Mouse (Mus musculus) limb, embryonic 11.5 days (tissue): ENCODE data around the gene Elovl6. TPM values are rescaled to one million over a fixed set of nuclear protein-coding genes. Genes with fewer than 3 reads are reported as not detected.

Experiments used
- ATAC-seq: fragments of 200-750 bp; cut with Nextera tagmentation; 2 replicates; pipeline ENCODE4 v1.8.0; 2017; ENCODE audit warnings: low read depth; ENCODE audit not compliant: insufficient number of reproducible peaks, low FRiP score, low TSS enrichment
- DNase-seq: peaks from one replicate; pipeline ENCODE4 v3.0.0-alpha.2; 2015; ENCODE audit warnings: low spot score
- H3K27ac ChIP-seq: fragments of 300-500 bp; sonication (generic); replicated peaks from 2 replicates; pipeline ENCODE4 v1.5.1; 2014; ENCODE audit warnings: low read depth, mild to moderate bottlenecking, low read length
- H3K27me3 ChIP-seq: fragments of 300-500 bp; sonication (generic); 2 replicates; pipeline ENCODE4 v1.6.1; 2014; ENCODE audit warnings: mild to moderate bottlenecking, low read length, mixed read lengths; ENCODE audit not compliant: control insufficient read depth, insufficient read depth
- H3K36me3 ChIP-seq: fragments of 300-500 bp; sonication (generic); 2 replicates; pipeline ENCODE4 v1.6.1; 2014; ENCODE audit warnings: mild to moderate bottlenecking, low read length, moderate library complexity, mixed read lengths; ENCODE audit not compliant: control insufficient read depth, insufficient read depth
- H3K4me1 ChIP-seq: fragments of 300-500 bp; sonication (generic); 2 replicates; pipeline ENCODE4 v1.6.1; 2014; ENCODE audit warnings: low read length, mixed read lengths; ENCODE audit not compliant: control insufficient read depth, insufficient read depth
- H3K4me2 ChIP-seq: fragments of 300-500 bp; sonication (generic); 2 replicates; pipeline ENCODE4 v1.6.1; 2014; ENCODE audit warnings: low read depth, mild to moderate bottlenecking, moderate library complexity; ENCODE audit not compliant: severe bottlenecking
- H3K4me3 ChIP-seq: fragments of 300-500 bp; sonication (generic); 2 replicates; pipeline ENCODE4 v1.5.1; 2014; ENCODE audit warnings: low read depth, low read length
- H3K9ac ChIP-seq: fragments of 300-500 bp; sonication (generic); 2 replicates; pipeline ENCODE4 v1.6.1; 2014; ENCODE audit warnings: mild to moderate bottlenecking, low read length
- H3K9me3 ChIP-seq: fragments of 300-500 bp; sonication (generic); 2 replicates; pipeline ENCODE4 v1.6.1; 2016; ENCODE audit warnings: low read length; ENCODE audit not compliant: control insufficient read depth
- whole genome bisulfite sequencing: fragments of 180-500 bp; shearing (Covaris S2); extraction: QIAGEN DNeasy Blood & Tissue Kit; methylation state at CpG from one replicate; pipeline ENCODE4 v1.1.7; 2014; 5-methylcytosine and 5-hydroxymethylcytosine counted together
- polyA plus RNA-seq: library from polyadenylated mRNA; unstranded; fragments of >200 nt; fragmentation: Nextera tagmentation; extraction: Ambion mirVana; gene quantifications from 2 replicates; pipeline ENCODE4 v1.2.1, GENCODE M21; 2014

Gene Elovl6
- polyA plus RNA-seq, 1 experiment from 2014 or later = 53.2 TPM

- Histone ChIP-seq H3K27me3 (no peaks in the 10 kb centered on the region), H3K27ac (no peak overlapping the region), H3K4me2 (no peak overlapping the region), H3K9me3 (no peaks in the 10 kb centered on the region), H3K4me3 (no peak overlapping the region), H3K4me1 (no peaks in the 10 kb centered on the region), H3K9ac (no peak overlapping the region), H3K36me3 (no peaks in the 10 kb centered on the region)
- DNase-seq = no peak
- ATAC-seq = no peak
- WGBS = 95% methylated on average over 3 of the region's 3 CpGs
These were observed 16.2 kb upstream of the Elovl6 start for GRCm38 (mm10) chr3:129515863-129516436.

DNA sequence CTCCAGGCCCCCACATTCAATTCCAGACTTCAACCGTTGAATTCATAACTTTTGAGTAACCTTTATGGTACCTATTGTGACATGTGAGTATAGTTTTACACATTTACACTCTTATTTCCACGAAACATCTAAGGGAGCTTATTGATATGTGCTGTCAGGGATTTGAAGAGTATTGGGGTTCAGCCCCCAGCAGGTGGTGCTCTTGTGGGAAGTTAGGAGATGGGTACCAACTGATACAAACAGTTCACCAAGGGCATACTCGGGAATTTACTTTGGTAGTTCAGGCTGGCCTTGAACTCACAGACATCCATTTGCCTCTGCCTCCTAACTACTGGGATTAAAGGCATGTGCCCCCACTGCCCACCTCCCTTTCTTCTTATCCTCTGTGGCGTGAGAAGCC lies 11.7 kb upstream of the Elovl6 start:
- H3K27me3 ChIP-seq = no peaks in the 10 kb centered on the region
- no peak overlapping the region for H3K27ac ChIP-seq
- WGBS = 82% methylated on average over 4 of the region's 4 CpGs
- DNase-seq = no peak
- H3K4me2 ChIP-seq = no peak overlapping the region
- H3K36me3 ChIP-seq = no peaks in the 10 kb centered on the region
- H3K9ac ChIP-seq = no peak overlapping the region
- ATAC-seq = no peak
- H3K9me3 ChIP-seq = no peaks in the 10 kb centered on the region
- H3K4me1 ChIP-seq = no peaks in the 10 kb centered on the region
- H3K4me3 ChIP-seq = no peak overlapping the region

- Histone ChIP-seq H3K9me3 (no peaks in the 10 kb centered on the region), H3K36me3 (no peaks in the 10 kb centered on the region), H3K27me3 (no peaks in the 10 kb centered on the region), H3K4me1 (no peaks in the 10 kb centered on the region), H3K4me3 (no peak overlapping the region), H3K9ac (no peak overlapping the region), H3K27ac (no peak overlapping the region), H3K4me2 (no peak overlapping the region)
- DNase-seq (no peak), ATAC-seq (no peak)
- 88% methylated on average over 10 of the region's 10 CpGs for WGBS
These were observed 8.6 kb upstream of the Elovl6 start for GRCm38 (mm10) chr3:129523456-129524143.

GRCm38 (mm10) chr3:129527046-129527445 lies 5.1 kb upstream of the Elovl6 start:
- Histone ChIP-seq H3K27me3 (no peaks in the 10 kb centered on the region), H3K9ac (no peak overlapping the region), H3K36me3 (no peaks in the 10 kb centered on the region), H3K4me1 (0 out of 2 replicates have a peak, but pooled peaks cover 2% of the 10 kb centered on the region), H3K4me3 (no peak overlapping the region), H3K4me2 (no peak overlapping the region), H3K27ac (no peak overlapping the region), H3K9me3 (no peaks in the 10 kb centered on the region)
- WGBS = 88% methylated on average over 3 of the region's 3 CpGs
- no peak for DNase-seq
- no peak for ATAC-seq

DNA sequence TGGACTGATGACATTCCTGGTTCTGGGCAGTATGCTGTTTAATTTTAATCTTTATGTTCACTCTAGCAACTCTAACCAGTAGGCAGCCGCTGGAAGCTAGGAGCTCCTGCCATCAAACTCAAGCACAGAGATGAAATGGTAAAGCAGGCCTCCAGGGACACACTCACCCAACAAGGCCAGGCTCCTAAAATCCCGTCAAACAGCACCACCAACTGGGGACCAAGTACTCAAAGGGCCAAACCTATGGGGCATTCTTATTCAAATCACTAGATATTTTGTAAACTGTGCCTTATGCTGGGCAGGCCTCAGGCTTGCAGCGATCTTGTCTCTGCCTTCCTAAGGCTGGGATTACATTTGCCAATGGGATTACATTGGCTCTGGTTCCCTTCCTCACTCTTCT lies 2.8 kb upstream of the Elovl6 start:
- 67% methylated on average over 3 of the region's 3 CpGs for WGBS
- no peaks in the 10 kb centered on the region for H3K36me3 ChIP-seq
- ATAC-seq = no peak

GRCm38 (mm10) chr3:129530461-129530860 lies 1.7 kb upstream of the Elovl6 start:
- Histone ChIP-seq H3K27ac (no peak overlapping the region), H3K4me2 (no peak overlapping the region), H3K27me3 (no peaks in the 10 kb centered on the region), H3K9me3 (no peaks in the 10 kb centered on the region), H3K36me3 (no peaks in the 10 kb centered on the region), H3K9ac (no peak overlapping the region), H3K4me3 (no peak overlapping the region), H3K4me1 (peaks cover 10% of the 10 kb centered on the region)
- ATAC-seq (no peak), DNase-seq (no peak)
- over 99% methylated on average over 6 of the region's 6 CpGs for WGBS

More for the DNA sequence above, 2.8 kb upstream of the Elovl6 start:
- H3K4me1 ChIP-seq = 0 out of 2 replicates have a peak, but pooled peaks cover 2% of the 10 kb centered on the region
- no peak overlapping the region for H3K27ac ChIP-seq
- H3K9me3 ChIP-seq = no peaks in the 10 kb centered on the region
- H3K4me2 ChIP-seq = no peak overlapping the region
- H3K9ac ChIP-seq = no peak overlapping the region
- no peak for DNase-seq
- no peaks in the 10 kb centered on the region for H3K27me3 ChIP-seq
- H3K4me3 ChIP-seq = no peak overlapping the region

GRCm38 (mm10) chr3:129532865-129533742 lies 949 bp downstream of the Elovl6 start:
- peak; percentile 20; the same call in 1 of the 2 replicates for ATAC-seq
- DNase-seq = peak; percentile 71
- Histone ChIP-seq H3K27ac (peak overlapping the region; percentile 98), H3K9ac (peak overlapping the region; percentile 98), H3K27me3 (no peaks in the 10 kb centered on the region), H3K9me3 (no peaks in the 10 kb centered on the region), H3K4me2 (peak overlapping the region; percentile 70), H3K36me3 (no peaks in the 10 kb centered on the region), H3K4me1 (peaks cover 16% of the 10 kb centered on the region), H3K4me3 (peak overlapping the region; percentile 90)
- WGBS = under 1% methylated on average over 40 of the region's 40 CpGs

DNA sequence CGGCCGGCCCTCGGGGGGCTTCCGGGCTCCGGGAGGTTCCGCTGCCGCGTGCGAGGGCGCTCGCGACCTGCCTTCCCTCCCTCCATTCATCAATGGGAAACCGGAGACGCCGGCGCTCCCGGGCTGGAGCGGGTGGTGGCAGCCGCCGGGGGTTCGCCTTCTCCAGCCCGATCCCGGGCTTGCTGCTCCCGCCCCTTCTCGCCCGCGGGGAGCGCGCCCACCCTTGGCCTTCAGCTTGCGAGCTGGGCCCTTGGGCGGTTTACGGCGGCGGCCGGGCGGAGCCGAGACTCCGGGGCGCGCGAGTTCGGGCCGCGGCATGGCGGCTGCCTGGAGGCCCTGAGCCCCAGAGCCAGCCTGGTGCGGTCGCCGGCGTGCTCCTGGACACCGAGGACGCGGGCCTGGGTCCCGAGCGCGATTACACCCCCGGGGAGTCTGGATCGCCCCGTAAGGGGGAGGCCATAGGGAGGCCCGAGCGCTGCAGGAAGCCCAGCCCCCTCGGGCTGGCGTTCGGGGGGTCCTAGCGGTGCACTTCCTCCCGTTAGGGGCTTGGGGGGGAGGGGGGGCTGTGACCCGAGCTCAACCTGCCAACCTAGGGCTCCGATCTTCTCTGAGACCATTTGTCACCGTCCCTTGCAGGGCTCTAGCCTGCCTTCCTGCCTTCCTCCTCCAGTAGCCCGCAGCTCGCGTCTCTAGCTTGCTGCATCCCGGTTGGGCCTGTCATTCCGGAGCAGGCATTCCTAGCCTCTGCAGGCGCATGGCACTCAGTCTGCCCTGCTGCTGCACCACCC lies 1.8 kb downstream of the Elovl6 start:
- Histone ChIP-seq H3K4me2 (peak overlapping the region; percentile 70), H3K27ac (peak overlapping the region; percentile 98), H3K9me3 (no peaks in the 10 kb centered on the region), H3K4me1 (peaks cover 16% of the 10 kb centered on the region), H3K27me3 (no peaks in the 10 kb centered on the region), H3K4me3 (peak overlapping the region; percentile 90), H3K9ac (peak overlapping the region; percentile 98), H3K36me3 (no peaks in the 10 kb centered on the region)
- ATAC-seq (peak; percentile 48; the same call in 1 of the 2 replicates), DNase-seq (peak; percentile 78)
- 1% methylated on average over 50 of the region's 74 CpGs for whole genome bisulfite sequencing
